Mouse (Mus musculus): ENCODE results near the gene Dennd1a. TPM values are rescaled to one million over a fixed set of nuclear protein-coding genes. Genes with fewer than 3 reads are reported as not detected.

The Dennd1a gene
- polyA plus RNA-seq, 1 experiment = 44.5 TPM

DNA sequence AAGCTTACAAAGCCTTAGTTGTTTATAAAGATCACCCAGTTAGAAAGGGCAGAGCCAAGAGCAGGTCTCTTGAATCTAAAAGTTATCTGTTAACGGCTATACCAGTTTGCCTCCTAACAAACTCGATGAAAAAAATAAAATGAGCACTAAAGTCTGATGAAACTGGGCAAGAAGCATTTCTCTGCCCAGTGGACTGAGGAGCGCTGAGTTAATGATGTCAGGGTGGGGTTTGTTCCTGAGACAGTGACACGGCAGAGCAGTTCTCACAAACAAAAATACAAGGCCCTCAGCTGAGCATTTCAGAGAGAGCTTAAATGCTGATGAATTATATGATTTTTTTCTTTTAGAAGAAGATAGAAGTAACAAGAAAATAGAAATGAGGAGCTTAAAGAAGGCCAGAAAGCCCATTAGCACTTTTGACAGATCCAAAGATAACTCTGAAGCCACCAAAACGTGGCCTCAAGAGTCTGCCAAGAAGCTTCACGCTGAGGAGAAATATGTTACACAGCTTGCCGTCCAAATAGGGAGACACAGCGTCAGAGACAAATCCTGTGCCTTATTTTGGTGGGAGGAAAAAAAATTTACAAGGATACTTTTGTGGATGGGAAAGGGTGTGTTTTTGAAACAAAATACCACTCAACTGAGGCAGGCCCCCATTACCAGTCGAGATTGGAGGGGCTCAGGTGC is 264.0 kb downstream of the Dennd1a start:
- Histone ChIP-seq H3K4me1 (ENCODE audit: control insufficient read depth, insufficient read depth, low read length) (peaks cover 6% of the 10 kb centered on the region), H3K27ac (ENCODE audit: insufficient read depth, low read length) (no peak overlapping the region), H3K4me3 (ENCODE audit: insufficient read depth, low read length) (no peak overlapping the region)
- no peak for TF ChIP-seq CTCF (IDR thresholded peaks at IDR 0.05; ENCODE audit: extremely low read depth, insufficient read depth, low read length)
- TF ChIP-seq POLR2A (IDR thresholded peaks at IDR 0.05; ENCODE audit: extremely low read depth, insufficient read depth, low read length) = no peak

- Histone ChIP-seq H3K4me1 (ENCODE audit: control insufficient read depth, insufficient read depth, low read length) (peaks cover 6% of the 10 kb centered on the region), H3K4me3 (ENCODE audit: insufficient read depth, low read length) (no peak overlapping the region), H3K27ac (ENCODE audit: insufficient read depth, low read length) (no peak overlapping the region)
- TF ChIP-seq POLR2A (IDR thresholded peaks at IDR 0.05; ENCODE audit: extremely low read depth, insufficient read depth, low read length) = no peak
- TF ChIP-seq CTCF (IDR thresholded peaks at IDR 0.05; ENCODE audit: extremely low read depth, insufficient read depth, low read length) = no peak
Observed at GRCm38 (mm10) chr2:38021166-38021565, 266.0 kb downstream of the Dennd1a start.

DNA sequence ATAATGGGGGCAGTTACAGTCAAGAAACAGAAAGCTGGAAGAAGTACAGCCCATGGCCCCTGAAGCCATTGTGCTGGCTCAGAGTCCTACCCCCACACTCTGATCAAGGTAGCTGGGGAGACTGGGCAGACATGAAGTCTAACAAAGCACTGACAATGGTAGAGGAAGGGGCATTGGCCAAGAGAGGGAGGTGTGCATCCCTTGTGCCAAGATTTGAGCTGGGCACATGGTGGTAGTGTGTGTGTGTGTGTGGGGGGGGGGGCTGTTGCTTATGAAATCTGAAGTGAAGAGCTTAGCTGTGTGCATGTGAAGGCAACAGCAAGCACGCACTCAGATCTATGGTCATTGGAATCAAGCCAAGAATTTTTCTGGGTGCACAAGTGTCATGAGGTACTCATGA is 272.5 kb downstream of the Dennd1a start:
- Histone ChIP-seq H3K4me3 (ENCODE audit: insufficient read depth, low read length) (no peak overlapping the region), H3K4me1 (ENCODE audit: control insufficient read depth, insufficient read depth, low read length) (peaks cover 5% of the 10 kb centered on the region), H3K27ac (ENCODE audit: insufficient read depth, low read length) (no peak overlapping the region)
- TF ChIP-seq POLR2A (IDR thresholded peaks at IDR 0.05; ENCODE audit: extremely low read depth, insufficient read depth, low read length) (no peak), CTCF (IDR thresholded peaks at IDR 0.05; ENCODE audit: extremely low read depth, insufficient read depth, low read length) (no peak)

DNA sequence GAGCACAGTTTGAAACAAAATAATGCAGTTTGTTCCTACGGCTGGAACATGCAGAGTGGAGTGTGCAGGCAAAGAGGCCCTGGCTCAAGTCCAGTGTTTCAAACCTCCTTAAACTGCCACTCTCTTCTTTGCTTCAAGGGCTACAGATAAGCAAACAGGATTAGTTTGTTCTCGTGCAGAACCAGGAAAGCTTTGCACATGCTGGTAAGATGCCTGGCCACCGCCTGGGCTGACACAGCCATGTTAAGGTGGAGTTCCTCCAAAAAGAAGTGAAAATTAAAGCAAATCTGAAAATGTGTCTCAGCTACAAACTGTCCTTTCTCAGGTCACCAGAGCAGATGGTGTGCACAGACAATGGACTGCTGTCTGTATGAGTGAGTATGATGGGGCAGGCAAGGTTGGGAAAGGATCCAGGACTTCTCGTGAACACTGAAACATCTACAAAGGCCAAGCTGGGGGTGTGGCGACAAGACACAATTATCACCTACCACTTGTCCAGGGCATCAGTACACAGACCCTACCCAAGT is 273.3 kb downstream of the Dennd1a start:
- H3K27ac ChIP-seq (ENCODE audit: insufficient read depth, low read length) = peak overlapping the region; percentile 56; the same call in 1 of the 2 replicates

GRCm38 (mm10) chr2:38007238-38007637 is 280.0 kb downstream of the Dennd1a start:
- TF ChIP-seq POLR2A (IDR thresholded peaks at IDR 0.05; ENCODE audit: extremely low read depth, insufficient read depth, low read length) (no peak), CTCF (IDR thresholded peaks at IDR 0.05; ENCODE audit: extremely low read depth, insufficient read depth, low read length) (no peak)

More for the DNA sequence above, 273.3 kb downstream of the Dennd1a start:
- H3K4me3 ChIP-seq (ENCODE audit: insufficient read depth, low read length) = no peak overlapping the region
- TF ChIP-seq POLR2A (IDR thresholded peaks at IDR 0.05; ENCODE audit: extremely low read depth, insufficient read depth, low read length) (no peak), CTCF (IDR thresholded peaks at IDR 0.05; ENCODE audit: extremely low read depth, insufficient read depth, low read length) (no peak)
- H3K4me1 ChIP-seq (ENCODE audit: control insufficient read depth, insufficient read depth, low read length) = peaks cover 5% of the 10 kb centered on the region

GRCm38 (mm10) chr2:38003183-38003680 is 284.0 kb downstream of the Dennd1a start:
- no peak for TF ChIP-seq POLR2A (IDR thresholded peaks at IDR 0.05; ENCODE audit: extremely low read depth, insufficient read depth, low read length)
- TF ChIP-seq CTCF (IDR thresholded peaks at IDR 0.05; ENCODE audit: extremely low read depth, insufficient read depth, low read length) = no peak
- no peak overlapping the region for H3K27ac ChIP-seq (ENCODE audit: insufficient read depth, low read length)
- no peak overlapping the region for H3K4me3 ChIP-seq (ENCODE audit: insufficient read depth, low read length)
- peaks cover 2% of the 10 kb centered on the region; the same call in 1 of the 2 replicates for H3K4me1 ChIP-seq (ENCODE audit: control insufficient read depth, insufficient read depth, low read length)

More at GRCm38 (mm10) chr2:38007238-38007637, 280.0 kb downstream of the Dennd1a start:
- Histone ChIP-seq H3K4me1 (ENCODE audit: control insufficient read depth, insufficient read depth, low read length) (peaks cover 1% of the 10 kb centered on the region; the same call in 1 of the 2 replicates), H3K4me3 (ENCODE audit: insufficient read depth, low read length) (no peak overlapping the region), H3K27ac (ENCODE audit: insufficient read depth, low read length) (no peak overlapping the region)

GRCm38 (mm10) chr2:38001004-38001403 is 286.2 kb downstream of the Dennd1a start:
- no peak overlapping the region for H3K4me3 ChIP-seq (ENCODE audit: insufficient read depth, low read length)
- TF ChIP-seq POLR2A (IDR thresholded peaks at IDR 0.05; ENCODE audit: extremely low read depth, insufficient read depth, low read length) = no peak
- no peak for TF ChIP-seq CTCF (IDR thresholded peaks at IDR 0.05; ENCODE audit: extremely low read depth, insufficient read depth, low read length)
- peaks cover 2% of the 10 kb centered on the region; the same call in 1 of the 2 replicates for H3K4me1 ChIP-seq (ENCODE audit: control insufficient read depth, insufficient read depth, low read length)
- H3K27ac ChIP-seq (ENCODE audit: insufficient read depth, low read length) = no peak overlapping the region

- Histone ChIP-seq H3K4me3 (ENCODE audit: insufficient read depth, low read length) (no peak overlapping the region), H3K27ac (ENCODE audit: insufficient read depth, low read length) (no peak overlapping the region), H3K4me1 (ENCODE audit: control insufficient read depth, insufficient read depth, low read length) (peaks cover 2% of the 10 kb centered on the region; the same call in 1 of the 2 replicates)
- TF ChIP-seq CTCF (IDR thresholded peaks at IDR 0.05; ENCODE audit: extremely low read depth, insufficient read depth, low read length) = no peak
- TF ChIP-seq POLR2A (IDR thresholded peaks at IDR 0.05; ENCODE audit: extremely low read depth, insufficient read depth, low read length) = no peak
Observed at GRCm38 (mm10) chr2:37997966-37998365, 289.2 kb downstream of the Dennd1a start.

DNA sequence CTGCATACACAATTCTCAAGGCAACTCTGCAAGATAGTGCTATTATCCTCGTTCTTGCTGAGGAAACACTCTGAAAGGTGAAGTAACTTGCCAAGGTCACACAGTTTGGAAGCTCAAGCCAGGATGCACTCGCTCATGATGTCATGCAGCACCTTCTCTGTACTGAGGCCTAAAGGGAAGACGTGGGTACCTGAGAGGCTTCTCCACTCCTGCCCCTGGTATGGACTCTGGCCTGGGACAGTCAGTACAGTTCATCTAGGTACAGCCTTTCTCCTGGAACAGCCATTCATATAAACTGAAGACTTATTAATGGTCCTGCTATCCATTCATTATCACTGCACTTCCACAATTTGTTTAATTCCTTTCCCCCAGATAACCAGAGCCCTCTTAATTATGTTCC is 298.1 kb downstream of the Dennd1a start:
- Histone ChIP-seq H3K4me1 (ENCODE audit: control insufficient read depth, insufficient read depth, low read length) (peaks cover 4% of the 10 kb centered on the region; the same call in 1 of the 2 replicates), H3K4me3 (ENCODE audit: insufficient read depth, low read length) (no peak overlapping the region), H3K27ac (ENCODE audit: insufficient read depth, low read length) (no peak overlapping the region)
- no peak for TF ChIP-seq CTCF (IDR thresholded peaks at IDR 0.05; ENCODE audit: extremely low read depth, insufficient read depth, low read length)
- TF ChIP-seq POLR2A (IDR thresholded peaks at IDR 0.05; ENCODE audit: extremely low read depth, insufficient read depth, low read length) = no peak

GRCm38 (mm10) chr2:37988301-37988700 is 298.9 kb downstream of the Dennd1a start:
- TF ChIP-seq CTCF (IDR thresholded peaks at IDR 0.05; ENCODE audit: extremely low read depth, insufficient read depth, low read length) (no peak), POLR2A (IDR thresholded peaks at IDR 0.05; ENCODE audit: extremely low read depth, insufficient read depth, low read length) (no peak)
- Histone ChIP-seq H3K27ac (ENCODE audit: insufficient read depth, low read length) (no peak overlapping the region), H3K4me1 (ENCODE audit: control insufficient read depth, insufficient read depth, low read length) (peaks cover 4% of the 10 kb centered on the region; the same call in 1 of the 2 replicates), H3K4me3 (ENCODE audit: insufficient read depth, low read length) (no peak overlapping the region)
